Mouse (Mus musculus) midbrain, embryonic 14.5 days (tissue): ENCODE data around the gene Nqo2. TPM values are rescaled to one million over a fixed set of nuclear protein-coding genes. Genes with fewer than 3 reads are reported as not detected.
A peak's percentile ranks its signal among the peaks of the same experiment; 100 is the strongest.

ENCODE experiments used
- ATAC-seq: fragments of 200-750 bp; cut with Nextera tagmentation; 2 replicates; pipeline ENCODE4 v1.8.0; 2017; ENCODE audit warnings: moderate number of reproducible peaks, moderate library complexity; ENCODE audit not compliant: low FRiP score, low TSS enrichment
- DNase-seq: peaks from one replicate; pipeline ENCODE4 v3.0.0-alpha.2; 2015
- H3K27ac ChIP-seq: fragments of 300-500 bp; sonication (generic); replicated peaks from 2 replicates; pipeline ENCODE4 v1.5.1; 2014; ENCODE audit warnings: mild to moderate bottlenecking, low read depth, low read length, moderate library complexity
- H3K27me3 ChIP-seq: fragments of 300-500 bp; sonication (generic); 2 replicates; pipeline ENCODE4 v1.6.1; 2014; ENCODE audit warnings: low read length, control low read depth, mixed read lengths; ENCODE audit not compliant: control insufficient read depth, insufficient read depth
- H3K36me3 ChIP-seq: fragments of 300-500 bp; sonication (generic); 2 replicates; pipeline ENCODE4 v1.6.1; 2014; ENCODE audit warnings: low read length, control low read depth; ENCODE audit not compliant: control insufficient read depth, insufficient read depth
- H3K4me1 ChIP-seq: fragments of 300-500 bp; sonication (generic); 2 replicates; pipeline ENCODE4 v1.6.1; 2014; ENCODE audit warnings: mild to moderate bottlenecking, antibody characterized with exemption, low read length, control low read depth; ENCODE audit not compliant: control insufficient read depth, insufficient read depth
- H3K4me2 ChIP-seq: fragments of 300-500 bp; sonication (generic); 2 replicates; pipeline ENCODE4 v1.6.1; 2014; ENCODE audit warnings: mild to moderate bottlenecking, low read length, moderate library complexity
- H3K4me3 ChIP-seq: fragments of 300-500 bp; sonication (generic); replicated peaks from 2 replicates; pipeline ENCODE4 v1.5.1; 2014; ENCODE audit warnings: low read depth, low read length
- H3K9ac ChIP-seq: fragments of 300-500 bp; sonication (generic); replicated peaks from 2 replicates; pipeline ENCODE4 v1.6.1; 2014; ENCODE audit warnings: mild to moderate bottlenecking, low read length, moderate library complexity
- H3K9me3 ChIP-seq: fragments of 300-500 bp; sonication (generic); 2 replicates; pipeline ENCODE4 v1.6.1; 2016; ENCODE audit warnings: low read length, control low read depth, mixed read lengths; ENCODE audit not compliant: control insufficient read depth
- WGBS: fragments of 180-500 bp; shearing (Covaris S2); extraction: QIAGEN DNeasy Blood & Tissue Kit; methylation state at CpG from one replicate; pipeline ENCODE4 v1.1.7; 2014; 5-methylcytosine and 5-hydroxymethylcytosine counted together
- polyA plus RNA-seq: library from polyadenylated mRNA; unstranded; fragments of >200 nt; fragmentation: Nextera tagmentation; extraction: Ambion mirVana; gene quantifications from 2 replicates; pipeline ENCODE4 v1.2.1, GENCODE M21; 2014

Nqo2 gene
- 4.7 and 9.4 TPM in 2 replicates for polyA plus RNA-seq

DNA sequence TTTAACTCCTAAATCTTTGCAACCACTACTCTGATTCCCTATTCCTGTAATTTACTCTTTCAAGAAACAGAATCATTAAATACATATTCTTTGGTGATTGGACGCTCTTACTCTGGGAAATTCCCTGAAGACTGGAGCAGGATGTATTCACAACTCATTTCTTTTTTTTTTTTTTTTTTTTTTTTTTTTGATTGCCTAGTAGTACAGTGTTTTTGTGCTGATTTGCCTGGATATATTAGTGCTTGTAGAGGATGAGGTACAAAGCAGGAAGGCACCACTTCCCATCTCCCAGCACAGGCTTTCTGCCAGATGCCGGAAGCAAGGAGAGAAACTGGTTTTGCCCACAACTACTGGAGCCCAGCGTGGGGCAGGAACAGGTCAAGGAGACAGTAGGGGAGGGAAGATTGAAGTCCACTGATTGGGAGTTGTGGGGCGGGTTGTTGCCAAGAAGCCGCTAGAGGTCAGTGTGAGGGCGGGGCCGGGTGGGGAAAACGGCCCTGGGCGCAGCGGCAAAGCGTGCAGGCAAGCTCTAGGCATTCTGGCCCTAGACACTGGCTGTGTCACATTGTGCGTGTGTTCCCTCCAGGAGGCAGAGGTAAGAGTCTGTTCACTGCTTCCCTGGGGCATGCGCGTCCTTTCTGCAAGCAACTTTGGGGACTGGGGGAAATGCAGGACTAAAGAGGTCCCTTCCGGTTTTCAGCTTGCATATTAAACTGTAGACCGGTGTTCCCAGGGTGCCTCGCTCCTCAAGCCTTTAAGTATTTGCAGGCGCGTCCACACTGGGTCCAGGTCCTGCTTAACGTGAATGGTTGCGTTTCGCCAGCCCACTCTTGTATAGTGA, at the start of gene Nqo2:
Gene Nqo2 (plus strand): TSS at position 482 of the 841 bp plus-strand sequence.
- no peaks in the 10 kb centered on the region for H3K36me3 ChIP-seq
- H3K4me3 ChIP-seq = peak within 1 kb of the TSS; percentile 42
- H3K4me2 ChIP-seq = peak within 1 kb of the TSS; percentile 58
- peak; percentile 83 for ATAC-seq
- whole genome bisulfite sequencing = 3% methylated on average over 22 of the region's 22 CpGs
- peak within 1 kb of the TSS; percentile 49 for H3K9ac ChIP-seq
- no peaks in the 10 kb centered on the region for H3K9me3 ChIP-seq
- H3K4me1 ChIP-seq = no peaks in the 10 kb centered on the region
- H3K27ac ChIP-seq = peak within 1 kb of the TSS; percentile 65
- peak; percentile 82 for DNase-seq
- H3K27me3 ChIP-seq = no peaks in the 10 kb centered on the region

DNA sequence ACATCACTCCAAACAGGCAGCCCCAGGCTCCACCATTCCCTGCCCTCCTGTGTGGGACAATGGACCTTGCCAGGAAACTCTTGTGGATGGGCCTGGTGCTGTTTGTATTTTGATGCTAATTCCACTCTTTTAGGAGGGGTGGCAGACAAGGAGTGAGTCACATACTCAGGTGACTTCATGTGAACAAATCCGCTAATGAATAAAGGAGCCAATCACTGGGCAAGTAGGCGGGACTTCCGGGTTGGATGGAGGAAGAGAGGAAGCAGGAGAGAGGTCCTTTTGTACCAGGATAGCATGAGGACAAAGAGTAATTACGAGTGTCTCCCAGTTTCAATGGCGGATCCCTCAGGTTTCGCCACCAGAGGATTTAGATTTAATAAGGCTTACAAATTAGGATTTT, 43.4 kb upstream of the Nqo2 start:
- no peak overlapping the region for H3K4me3 ChIP-seq

DNA sequence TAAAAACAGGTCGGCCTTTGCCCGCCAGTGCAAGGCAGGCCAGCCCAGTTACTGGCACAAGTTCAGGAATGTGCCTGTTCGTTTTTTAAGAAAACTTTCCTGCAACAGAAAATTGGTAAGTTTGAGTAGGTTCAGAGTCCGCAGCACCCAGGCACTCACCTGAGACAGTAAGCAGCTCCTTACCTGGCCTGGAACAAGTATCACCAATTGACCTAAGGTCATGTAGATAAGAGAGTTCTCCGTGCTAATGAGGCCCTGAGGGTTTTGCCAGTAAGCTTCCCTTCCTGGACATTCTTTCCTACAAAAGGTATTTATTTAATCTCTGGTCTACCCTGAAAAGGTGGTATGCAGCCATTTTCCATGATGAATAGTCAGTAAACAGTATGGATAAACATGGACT, 42.8 kb upstream of the Nqo2 start:
- 95% methylated on average over 5 of the region's 5 CpGs for WGBS
- Histone ChIP-seq H3K4me2 (no peak overlapping the region), H3K4me3 (no peak overlapping the region), H3K36me3 (peaks cover 19% of the 10 kb centered on the region), H3K27ac (no peak overlapping the region), H3K4me1 (no peaks in the 10 kb centered on the region), H3K27me3 (no peaks in the 10 kb centered on the region), H3K9me3 (no peaks in the 10 kb centered on the region), H3K9ac (no peak overlapping the region)
- ATAC-seq = no peak
- no peak for DNase-seq

More for the DNA sequence above, 43.4 kb upstream of the Nqo2 start:
- H3K4me2 ChIP-seq = no peak overlapping the region
- peaks cover 19% of the 10 kb centered on the region for H3K36me3 ChIP-seq
- no peaks in the 10 kb centered on the region for H3K9me3 ChIP-seq
- ATAC-seq = no peak
- no peaks in the 10 kb centered on the region for H3K27me3 ChIP-seq
- no peak overlapping the region for H3K27ac ChIP-seq
- no peak overlapping the region for H3K9ac ChIP-seq
- WGBS = 87% methylated on average over 6 of the region's 6 CpGs
- H3K4me1 ChIP-seq = no peaks in the 10 kb centered on the region
- no peak for DNase-seq

DNA sequence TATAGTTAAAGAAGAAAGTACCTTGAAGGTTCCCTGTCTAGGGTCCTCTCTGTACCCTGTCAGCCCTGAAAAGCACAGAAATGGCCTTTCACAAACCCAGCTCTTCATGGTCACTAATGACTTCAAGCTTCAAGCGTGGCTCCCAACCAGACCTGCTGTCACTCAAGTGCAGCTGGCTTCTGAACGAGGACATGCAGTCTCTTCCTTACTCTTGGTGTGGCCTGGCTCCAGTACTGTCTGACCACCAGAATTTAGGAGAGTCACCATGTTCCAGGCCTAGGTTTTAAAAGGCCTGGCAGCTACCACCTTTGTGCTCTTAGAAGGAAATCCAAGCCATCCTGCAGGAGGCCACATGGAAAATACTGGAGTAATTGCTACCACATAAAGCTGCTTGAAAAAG, 34.2 kb upstream of the Nqo2 start:
- no peaks in the 10 kb centered on the region for H3K27me3 ChIP-seq
- no peaks in the 10 kb centered on the region for H3K9me3 ChIP-seq
- no peaks in the 10 kb centered on the region for H3K4me1 ChIP-seq
- ATAC-seq (no peak), DNase-seq (no peak)
- no peak overlapping the region for H3K4me3 ChIP-seq
- H3K9ac ChIP-seq = no peak overlapping the region
- no peak overlapping the region for H3K27ac ChIP-seq
- H3K4me2 ChIP-seq = no peak overlapping the region
- WGBS = 78% methylated on average over 2 of the region's 2 CpGs
- H3K36me3 ChIP-seq = peaks cover 3% of the 10 kb centered on the region; the same call in 1 of the 2 replicates

GRCm38 (mm10) chr13:33930912-33931311, 33.6 kb upstream of the Nqo2 start:
- peaks cover 3% of the 10 kb centered on the region; the same call in 1 of the 2 replicates for H3K36me3 ChIP-seq
- H3K4me3 ChIP-seq = no peak overlapping the region
- no peaks in the 10 kb centered on the region for H3K27me3 ChIP-seq
- no peaks in the 10 kb centered on the region for H3K9me3 ChIP-seq
- H3K9ac ChIP-seq = no peak overlapping the region
- DNase-seq = no peak
- no peak overlapping the region for H3K27ac ChIP-seq
- WGBS = 92% methylated on average over 3 of the region's 3 CpGs
- H3K4me2 ChIP-seq = no peak overlapping the region
- H3K4me1 ChIP-seq = peaks cover under 1% of the 10 kb centered on the region
- ATAC-seq = no peak

DNA sequence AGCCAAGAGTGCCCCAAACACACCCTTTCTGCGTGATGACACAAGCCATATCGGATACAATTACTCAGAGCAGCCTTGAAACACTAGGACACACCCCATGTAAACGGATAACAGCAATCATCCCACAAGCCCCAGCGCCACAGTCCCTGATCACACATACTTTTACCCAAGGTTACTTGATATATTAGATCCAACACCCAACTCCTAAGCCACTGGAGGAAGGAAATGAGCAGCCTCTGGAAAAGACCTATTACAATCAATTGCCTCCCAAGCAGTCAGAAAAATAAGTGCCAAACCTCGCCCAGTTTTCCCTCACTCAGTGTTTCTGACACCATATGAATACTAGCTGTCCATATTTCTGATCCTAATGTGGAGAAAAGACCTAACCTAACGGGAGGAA, 29.7 kb upstream of the Nqo2 start:
- Histone ChIP-seq H3K9ac (no peak overlapping the region), H3K36me3 (peaks cover 3% of the 10 kb centered on the region; the same call in 1 of the 2 replicates), H3K27me3 (no peaks in the 10 kb centered on the region), H3K4me3 (no peak overlapping the region), H3K4me1 (peaks cover 3% of the 10 kb centered on the region), H3K9me3 (no peaks in the 10 kb centered on the region), H3K4me2 (peak overlapping the region; percentile 90; the same call in 1 of the 2 replicates), H3K27ac (no peak overlapping the region)
- peak; percentile 0 for DNase-seq
- 82% methylated on average over 6 of the region's 6 CpGs for WGBS
- no peak for ATAC-seq

GRCm38 (mm10) chr13:33935465-33936181, 28.9 kb upstream of the Nqo2 start:
- H3K4me3 ChIP-seq = peak overlapping the region; percentile 48
- H3K4me1 ChIP-seq = peaks cover 3% of the 10 kb centered on the region
- H3K36me3 ChIP-seq = no peaks in the 10 kb centered on the region
- peak overlapping the region; percentile 90 for H3K4me2 ChIP-seq
- DNase-seq = peak; percentile 62
- no peaks in the 10 kb centered on the region for H3K9me3 ChIP-seq
- peak; percentile 83 for ATAC-seq
- H3K27ac ChIP-seq = 0 out of 2 replicates have a peak overlapping the region, but pooled peaks have one; percentile 8
- H3K27me3 ChIP-seq = no peaks in the 10 kb centered on the region
- under 1% methylated on average over 44 of the region's 44 CpGs for WGBS
- H3K9ac ChIP-seq = peak overlapping the region; percentile 71

- Histone ChIP-seq H3K27ac (no peak overlapping the region), H3K4me2 (no peak overlapping the region), H3K4me1 (peaks cover 3% of the 10 kb centered on the region), H3K27me3 (no peaks in the 10 kb centered on the region), H3K4me3 (no peak overlapping the region), H3K36me3 (no peaks in the 10 kb centered on the region), H3K9me3 (no peaks in the 10 kb centered on the region), H3K9ac (no peak overlapping the region)
- DNase-seq (peak; percentile 3), ATAC-seq (no peak)
- 69% methylated on average over 5 of the region's 5 CpGs for WGBS
Observed at GRCm38 (mm10) chr13:33937151-33937550, 27.3 kb upstream of the Nqo2 start.
